Mouse (Mus musculus) small intestine, adult 2 months (tissue): ENCODE measurements around the gene Pik3c2b.

Experiments used
- CTCF ChIP-seq: fragments of 200-500 bp; IDR thresholded peaks from 2 replicates; pipeline ENCODE4 v1.5.1; 2012; ENCODE audit warnings: low read depth, mild to moderate bottlenecking, control low read depth, inconsistent platforms, low read length, moderate library complexity, mixed read lengths; ENCODE audit not compliant: insufficient replicate concordance, insufficient read length; ENCODE audit errors: extremely low read depth
- POLR2A ChIP-seq: fragments of 200-500 bp; IDR thresholded peaks from 2 replicates; pipeline ENCODE4 v1.6.1; 2012; ENCODE audit warnings: low read depth, mild to moderate bottlenecking, control low read depth, inconsistent platforms, low read length, moderate library complexity

DNA sequence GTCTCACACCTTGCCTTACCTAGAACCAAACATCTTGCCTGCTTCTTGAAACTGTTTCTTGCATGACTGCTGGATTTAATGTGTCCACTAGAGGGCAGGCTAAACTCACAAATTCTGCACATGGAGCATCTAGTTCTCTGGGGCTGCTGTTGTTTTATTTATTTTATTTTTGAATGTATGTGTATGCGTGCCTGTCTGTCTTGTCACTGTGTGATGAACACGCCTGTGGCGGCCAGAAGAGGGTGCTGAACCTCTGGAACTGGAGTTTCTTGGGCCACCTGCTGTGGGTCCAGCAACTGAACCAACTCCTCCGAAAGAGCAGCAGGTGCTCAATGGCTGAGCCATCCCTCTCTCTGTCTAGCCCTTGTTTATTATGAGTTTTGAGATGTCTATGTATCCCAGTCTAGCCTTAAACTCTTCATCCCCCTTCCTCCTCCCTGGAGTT, 5.9 kb upstream of the Pik3c2b start:
- no peak for TF ChIP-seq POLR2A
- TF ChIP-seq CTCF, result peak; percentile 62; the same call in 1 of the 2 replicates
